26 mouse cellular contexts compared by ENCODE assay signal in genomic region chr9:104890517-104890916, GRCm38 (mm10).
"Had no signal": no experiment of that assay in that cellular context is flagged by ENCODE, and none has a peak within 500 bp of the region (broad histone marks: within the 10 kb centered on the region; RNA-seq: fewer than 3 reads in every experiment).

No protein-coding gene starts in this region.

- H3K9ac ChIP-seq: heart, embryonic 13.5 days; heart, embryonic 15.5 days; hindbrain, embryonic 13.5 days; hindbrain, embryonic 15.5 days; kidney, embryonic 15.5 days; limb, embryonic 13.5 days; limb, embryonic 15.5 days; liver, embryonic 12.5 days; liver, embryonic 14.5 days had no signal

- H3K27ac ChIP-seq: heart, embryonic 10.5 days; heart, embryonic 13.5 days; heart, embryonic 15.5 days; hindbrain, embryonic 13.5 days; hindbrain, embryonic 15.5 days; hindbrain, postnatal 0 days; kidney, embryonic 15.5 days; kidney, postnatal 0 days; limb, embryonic 13.5 days; limb, embryonic 15.5 days; liver, embryonic 12.5 days; liver, embryonic 14.5 days had no signal

- H3K4me2 ChIP-seq: heart, embryonic 13.5 days; heart, embryonic 15.5 days; hindbrain, embryonic 13.5 days; hindbrain, embryonic 15.5 days; kidney, embryonic 15.5 days; limb, embryonic 13.5 days; limb, embryonic 15.5 days; liver, embryonic 12.5 days had no signal

- H3K27me3 ChIP-seq: heart, embryonic 13.5 days; heart, embryonic 15.5 days; hindbrain, embryonic 13.5 days; hindbrain, embryonic 15.5 days; kidney, embryonic 15.5 days; limb, embryonic 13.5 days; limb, embryonic 15.5 days; liver, embryonic 12.5 days had no signal

- H3K4me1 ChIP-seq: heart, embryonic 10.5 days; heart, embryonic 13.5 days; heart, embryonic 15.5 days; hindbrain, embryonic 13.5 days; hindbrain, embryonic 15.5 days; kidney, embryonic 15.5 days; limb, embryonic 13.5 days; limb, embryonic 15.5 days; liver, embryonic 12.5 days had no signal

- H3K4me3 ChIP-seq: heart, embryonic 10.5 days; heart, embryonic 13.5 days; heart, embryonic 15.5 days; hindbrain, embryonic 13.5 days; hindbrain, embryonic 15.5 days; kidney, embryonic 15.5 days; limb, embryonic 13.5 days; limb, embryonic 15.5 days; liver, embryonic 12.5 days had no signal

- H3K9me3 ChIP-seq: heart, embryonic 10.5 days; heart, embryonic 15.5 days; hindbrain, embryonic 13.5 days; hindbrain, embryonic 15.5 days; kidney, embryonic 15.5 days; limb, embryonic 13.5 days; limb, embryonic 15.5 days had no signal

- ATAC-seq: hindbrain, postnatal 0 days; intestine, embryonic 16.5 days; liver, embryonic 12.5 days had no signal

- DNase-seq: gastrocnemius, postnatal 14 days; gastrocnemius, postnatal 36 days; heart, adult 18-20 months; heart, postnatal 14 days; heart, postnatal 36 days; kidney, adult 11 months; kidney, adult 2 months; kidney, adult 9 months; kidney, postnatal 14 days; kidney, postnatal 36 days; layer of hippocampus, adult 9-11 months; layer of hippocampus, postnatal 36 days; left cerebral cortex, postnatal 4 days had no signal

- H3K36me3 ChIP-seq: heart, embryonic 10.5 days; heart, embryonic 13.5 days; heart, embryonic 15.5 days; hindbrain, embryonic 13.5 days; hindbrain, embryonic 15.5 days; kidney, embryonic 15.5 days; limb, embryonic 13.5 days; limb, embryonic 15.5 days; liver, embryonic 12.5 days had no signal
